Mouse (Mus musculus) cerebellum, postnatal 14 days (tissue): ENCODE results near the gene C1galt1c1.
A peak's percentile ranks its signal among the peaks of the same experiment; 100 is the strongest.

Experiments
- DNase-seq, 2 experiments: peaks; one replicate each; pipeline ENCODE4 v3.0.0; 2021; ENCODE audit warnings: mixed read lengths in 2 of 2

Gene C1galt1c1

DNA sequence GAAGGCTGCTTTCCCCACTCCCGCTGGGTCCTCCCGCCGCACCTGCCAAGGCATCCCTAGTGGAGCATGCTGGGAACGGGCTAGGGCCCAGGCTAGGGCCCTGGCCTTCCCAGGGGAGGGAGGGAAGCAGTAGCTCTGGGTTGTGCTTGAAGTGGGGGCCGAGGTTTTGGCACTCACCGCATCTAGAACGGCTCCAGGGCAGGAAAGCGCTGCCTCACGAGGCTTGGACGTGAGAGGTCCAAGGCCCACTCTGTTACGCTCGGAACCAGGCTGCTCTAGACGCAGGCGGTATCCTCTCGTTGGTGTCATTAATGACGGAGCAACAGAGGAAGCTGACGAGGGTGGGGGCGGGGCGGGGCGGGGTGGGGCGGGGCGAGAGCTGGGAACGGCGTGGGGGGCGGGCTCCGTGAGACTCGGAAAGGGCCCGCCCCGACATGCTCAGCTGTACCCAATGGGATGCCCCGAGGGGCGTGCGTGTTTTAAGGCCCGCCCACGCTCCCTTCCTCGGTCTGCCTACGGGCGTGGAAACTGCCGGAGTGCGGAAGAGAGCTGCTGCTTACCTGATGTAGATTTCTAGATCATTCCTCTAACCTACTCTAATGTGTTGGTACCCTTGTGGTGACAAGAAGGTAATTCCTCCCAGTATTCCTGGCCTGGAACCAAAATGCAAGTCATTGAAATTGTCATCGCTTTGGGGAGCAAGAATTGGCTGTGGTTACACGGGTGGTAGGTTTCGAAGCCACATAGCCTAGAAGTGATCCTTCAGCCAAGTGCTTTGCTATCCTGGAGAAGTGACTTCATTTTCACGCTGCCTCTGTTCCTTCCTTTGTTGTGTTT lies at the start of gene C1galt1c1:
Gene C1galt1c1, minus strand, starts transcription at position 287 of the 837 bp plus-strand sequence.
- DNase-seq = peak; percentile 90 to 93

DNA sequence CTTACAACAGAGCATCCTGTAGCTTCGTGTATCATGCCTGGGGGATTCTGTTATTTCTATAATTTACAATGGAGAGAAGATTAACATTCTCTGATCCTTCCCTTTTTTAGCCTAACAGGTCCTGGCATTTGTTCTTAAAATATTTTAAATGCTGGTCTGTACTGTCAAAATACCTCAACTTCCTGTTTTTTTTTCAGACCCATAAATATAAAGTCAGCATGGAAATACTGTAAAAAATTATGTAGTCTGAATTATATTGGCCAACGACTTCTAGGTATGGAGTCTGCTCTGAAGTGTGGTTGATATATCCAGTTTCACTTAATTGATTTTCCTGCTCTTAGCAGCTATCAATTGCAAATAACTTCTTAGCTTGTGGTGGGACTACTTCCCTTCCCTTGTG lies 47.1 kb upstream of the C1galt1c1 start:
- DNase-seq = no peak

DNA sequence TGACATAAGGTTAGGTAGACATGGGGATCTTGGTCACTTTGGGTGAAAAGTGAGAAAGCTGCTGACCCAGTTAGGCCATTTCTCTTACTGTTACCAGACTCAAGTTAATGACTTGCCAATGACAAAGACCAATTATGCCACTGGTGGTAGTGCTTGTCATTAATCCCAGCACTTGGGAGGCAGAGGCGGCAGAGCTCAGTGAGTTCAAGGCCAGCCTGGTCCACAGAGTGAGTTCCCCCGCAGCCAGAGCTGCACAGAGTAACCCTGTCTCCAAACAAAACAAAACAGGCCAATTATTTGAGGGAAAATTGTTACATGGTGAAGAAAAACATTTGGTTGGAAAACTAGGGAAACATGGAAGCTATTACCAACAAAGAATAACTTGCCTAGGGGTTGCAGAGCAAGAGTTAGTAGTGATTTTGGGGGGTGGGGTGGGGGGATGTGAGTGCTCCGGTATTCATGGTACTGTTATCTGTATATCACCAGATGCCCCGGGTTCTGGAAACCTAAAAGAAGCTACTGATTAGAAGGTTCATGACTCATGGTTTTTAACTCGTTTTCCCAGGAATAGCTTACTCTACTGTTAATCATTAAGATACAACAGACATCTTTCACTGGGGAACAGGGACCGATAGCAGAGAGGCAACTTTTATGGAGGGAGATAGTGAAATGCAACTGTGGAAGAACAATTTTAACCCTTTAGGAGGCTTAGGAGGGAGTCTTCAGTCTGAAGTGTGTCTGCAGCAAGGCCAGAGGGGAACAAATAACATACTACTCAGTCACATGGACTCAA lies 34.4 kb upstream of the C1galt1c1 start:
- no peak for DNase-seq

DNA sequence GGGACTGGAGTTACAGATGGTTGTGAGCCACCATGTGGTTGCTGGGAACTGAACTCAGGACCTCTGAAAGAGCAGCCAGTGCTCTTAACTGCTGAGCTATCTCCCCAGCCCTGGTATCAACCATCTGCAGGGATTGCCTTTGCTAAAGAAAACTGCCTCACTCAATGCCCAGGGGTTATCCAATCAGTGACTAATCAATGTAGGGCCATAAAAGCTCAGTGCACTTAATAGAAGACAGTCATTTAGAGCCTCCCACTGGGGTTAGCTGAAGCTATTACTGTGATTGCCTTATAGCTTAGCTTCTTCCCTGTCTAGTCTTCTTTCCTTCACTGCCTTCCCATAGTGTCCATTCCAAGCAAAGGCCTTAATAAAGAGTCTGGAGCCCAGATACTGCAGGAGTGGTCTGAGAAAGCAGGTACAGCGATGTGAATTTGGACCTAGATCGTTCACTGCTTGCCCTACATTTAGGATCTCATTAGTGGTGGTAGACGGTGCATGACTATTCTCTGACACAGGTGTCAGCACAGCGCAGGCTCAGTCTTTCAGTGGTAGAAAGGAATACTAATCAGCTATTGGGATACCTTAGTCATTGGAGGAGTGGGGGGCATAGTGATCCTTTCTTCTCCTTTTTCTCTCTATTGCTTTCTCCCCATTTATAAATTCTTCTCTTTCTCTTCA lies 21.5 kb upstream of the C1galt1c1 start:
- no peak for DNase-seq

DNA sequence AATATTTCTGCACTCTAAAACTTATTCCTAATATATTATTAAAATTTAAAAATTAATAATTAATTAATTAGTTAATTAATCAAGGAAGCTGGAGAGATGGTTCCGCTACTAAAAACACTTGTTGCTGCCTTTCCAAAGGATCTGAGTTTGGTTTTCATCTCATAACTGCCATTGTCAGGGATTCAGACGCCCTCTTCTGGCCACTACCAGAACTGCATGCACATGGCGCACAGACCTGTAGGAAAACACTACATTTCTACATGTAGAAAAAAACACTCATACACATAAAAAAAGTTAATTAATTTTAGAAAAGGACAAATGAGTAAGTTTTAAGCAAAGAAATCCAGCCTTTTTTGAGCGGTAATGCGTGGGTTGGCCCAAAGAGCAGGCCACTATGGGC lies 19.8 kb upstream of the C1galt1c1 start:
- DNase-seq = peak in 1 of 2 experiments; percentile 14

DNA sequence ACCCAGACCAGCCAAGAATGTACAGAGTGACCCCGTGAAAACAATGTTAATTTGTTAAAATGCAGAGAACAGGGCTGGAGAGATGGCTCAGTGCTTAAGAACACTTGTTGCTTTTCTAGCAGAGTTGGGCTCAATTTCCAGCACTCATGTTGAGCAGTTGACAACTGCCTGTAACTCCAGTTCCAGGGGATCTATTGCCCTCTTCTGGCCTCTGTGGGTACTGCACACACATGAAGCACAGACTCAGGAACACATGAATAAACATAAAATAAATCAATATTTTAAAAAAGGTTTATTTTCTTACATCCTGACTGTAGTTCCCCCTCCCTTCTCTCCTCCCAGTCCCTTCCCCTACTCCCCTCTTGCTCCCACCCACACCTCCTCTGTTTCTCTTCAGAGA lies 18.3 kb upstream of the C1galt1c1 start:
- peak in 1 of 2 experiments; percentile 10 for DNase-seq

DNA sequence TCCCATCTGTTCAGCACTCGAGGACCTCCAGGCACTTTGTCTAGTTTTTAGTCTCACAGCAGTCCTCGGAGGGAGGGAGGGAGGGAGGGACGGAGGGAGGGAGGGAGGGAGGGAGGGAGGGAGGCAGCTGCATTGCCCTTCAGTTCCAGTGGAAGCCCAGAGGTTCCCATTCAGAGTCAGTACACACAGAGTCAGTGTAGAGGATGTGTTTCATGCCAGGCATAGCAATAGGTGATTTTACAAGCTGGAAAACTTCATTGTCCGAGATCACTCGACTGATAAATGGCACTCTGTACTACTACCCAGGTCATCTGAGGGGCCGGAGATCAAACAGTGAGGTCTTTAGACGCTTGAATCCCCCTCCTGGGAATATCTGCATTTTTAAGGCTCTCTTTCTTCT lies 16.3 kb upstream of the C1galt1c1 start:
- DNase-seq = no peak

DNA sequence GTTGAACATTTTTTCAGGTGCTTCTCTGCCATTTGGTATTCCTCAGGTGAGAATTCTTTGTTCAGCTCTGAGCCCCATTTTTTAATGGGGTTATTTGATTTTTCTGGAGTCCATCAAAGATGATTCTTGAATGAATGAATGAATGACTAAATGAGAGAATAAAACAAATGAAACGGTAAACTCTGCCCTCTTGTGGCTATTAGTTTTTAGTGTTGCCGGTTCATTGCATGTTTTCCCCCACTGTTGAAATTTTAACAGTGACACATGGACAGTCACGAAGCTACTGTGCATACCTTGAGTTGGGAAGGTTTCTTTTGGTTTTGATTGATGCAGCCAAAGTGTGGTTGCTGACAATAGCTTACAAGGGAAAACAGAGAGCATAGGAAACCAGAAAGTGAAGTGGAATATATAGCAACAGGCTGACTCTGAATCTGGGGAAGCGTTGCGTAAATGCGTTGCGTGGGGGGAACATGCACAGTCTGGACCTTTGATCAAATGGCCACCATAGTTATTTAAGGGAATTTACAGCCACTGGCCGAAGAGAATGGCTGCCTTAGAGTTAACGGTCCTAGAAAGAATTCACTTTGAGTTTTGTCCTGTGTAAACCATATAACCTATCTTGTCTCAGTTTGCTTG lies 15.6 kb upstream of the C1galt1c1 start:
- no peak for DNase-seq

DNA sequence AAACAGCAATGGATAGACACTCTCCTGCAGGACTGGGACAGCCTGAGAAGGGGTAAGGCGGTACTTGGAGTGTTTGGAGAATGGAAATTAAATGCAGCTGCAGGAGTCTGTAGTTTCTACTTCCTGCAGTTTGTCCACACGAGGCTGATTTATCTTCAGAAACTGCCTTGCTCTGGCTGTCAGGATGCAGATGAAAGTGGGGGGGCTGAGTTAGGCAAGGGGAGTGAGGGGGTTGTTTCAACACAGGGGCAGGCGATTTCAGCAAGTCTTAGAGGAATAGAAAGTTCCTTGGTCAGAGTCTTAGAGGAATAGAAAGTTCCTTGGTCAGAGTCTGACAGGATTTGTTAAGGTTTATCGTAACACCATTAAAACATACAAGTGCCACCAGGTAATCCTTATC lies 7.3 kb upstream of the C1galt1c1 start:
- DNase-seq = no peak

DNA sequence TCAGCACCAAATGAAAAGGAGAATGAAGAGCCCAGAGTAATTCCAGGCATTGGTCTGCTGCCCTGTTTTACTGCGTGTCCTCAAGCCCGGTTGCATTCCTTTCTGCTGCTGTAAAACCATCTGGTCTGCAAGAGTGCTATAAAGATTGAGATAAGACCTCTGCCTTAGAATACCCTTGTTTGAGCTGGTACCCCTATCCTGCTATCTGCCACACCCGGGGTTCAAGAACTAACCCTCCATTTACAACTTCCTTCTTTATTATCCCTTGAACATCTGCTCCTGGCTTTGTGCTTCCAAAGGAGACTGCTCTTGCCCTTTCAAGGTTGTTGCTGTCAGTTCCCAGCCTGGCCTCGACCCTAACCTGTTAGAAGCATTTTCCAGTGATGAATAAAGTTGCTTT lies 6.5 kb upstream of the C1galt1c1 start:
- no peak for DNase-seq

DNA sequence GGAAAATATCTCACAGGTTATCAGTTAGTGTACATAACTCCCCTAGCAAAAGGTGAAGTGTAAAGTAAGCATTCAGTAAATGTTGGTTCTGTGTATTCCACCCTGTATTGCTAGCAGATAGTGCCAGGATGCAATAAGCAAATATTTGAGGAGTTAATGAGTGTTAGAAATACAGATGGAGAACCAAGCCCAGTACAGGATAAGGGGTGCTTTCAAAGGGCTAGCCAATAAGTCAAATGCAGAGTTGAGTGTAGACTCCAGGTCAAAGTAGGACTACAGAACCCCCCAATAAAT lies 698 bp upstream of the C1galt1c1 start:
- no peak for DNase-seq

DNA sequence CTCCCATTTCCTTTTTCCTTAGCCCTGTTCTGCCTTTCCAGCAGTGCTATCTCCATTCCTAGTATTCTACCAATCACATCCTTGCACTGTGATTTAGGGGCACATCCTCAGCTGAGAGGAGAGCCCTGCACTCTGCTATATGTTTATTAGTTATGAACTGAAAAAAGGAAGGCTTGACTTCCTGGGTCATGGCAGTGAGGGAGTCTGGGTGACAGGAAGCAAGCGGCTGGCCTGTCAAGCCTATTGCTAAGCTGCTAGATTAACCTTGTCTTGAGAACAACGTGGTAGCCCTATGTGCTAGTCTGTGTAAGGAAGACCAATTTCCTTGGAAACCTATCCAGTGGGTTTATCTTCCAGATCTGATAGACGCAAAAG lies 33.9 kb downstream of the C1galt1c1 start:
- peak; percentile 31 to 40 for DNase-seq

DNA sequence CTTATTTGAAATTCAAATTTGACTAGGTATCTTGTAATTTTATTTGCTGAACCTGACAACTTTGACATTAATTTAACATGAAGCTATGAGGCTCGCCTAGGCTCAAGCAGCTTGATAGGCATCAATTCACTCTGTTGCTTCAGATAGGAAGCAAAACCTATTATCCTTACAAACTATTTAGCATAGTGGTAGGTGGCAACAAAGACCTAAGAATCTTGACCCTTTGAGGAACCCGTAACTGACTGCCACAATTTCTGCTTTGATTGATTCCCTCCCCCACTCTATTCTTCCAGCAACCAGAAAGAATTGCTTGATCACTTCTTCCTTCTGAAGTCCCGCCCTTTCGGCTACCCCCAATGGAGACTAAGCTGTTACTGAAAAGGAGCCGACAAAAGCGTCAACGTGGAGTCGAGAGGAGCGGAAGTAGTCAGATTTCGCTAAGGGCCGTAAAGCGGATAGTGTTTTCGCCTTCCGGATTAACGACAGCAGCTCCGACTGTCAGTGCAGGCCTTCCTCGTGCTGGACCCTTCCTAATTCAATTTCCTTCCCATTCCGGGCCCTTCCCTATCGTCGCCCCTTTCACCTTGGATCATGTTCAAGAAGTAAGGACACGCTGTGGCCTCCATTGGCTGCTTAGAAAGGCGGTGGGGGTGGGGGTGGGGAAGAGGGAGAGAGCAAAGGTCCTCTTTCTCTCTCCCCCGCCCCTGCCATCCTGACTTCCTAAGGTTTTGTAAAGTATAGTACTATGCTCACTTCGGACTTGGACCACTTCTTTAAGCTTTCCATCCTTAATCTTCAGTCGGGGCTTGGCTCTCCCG lies 34.5 kb downstream of the C1galt1c1 start, which contains the start of gene Mcts1:
Gene Mcts1, plus strand, starts transcription at position 402 of the 818 bp plus-strand sequence.
- peak; percentile 77 to 80 for DNase-seq

DNA sequence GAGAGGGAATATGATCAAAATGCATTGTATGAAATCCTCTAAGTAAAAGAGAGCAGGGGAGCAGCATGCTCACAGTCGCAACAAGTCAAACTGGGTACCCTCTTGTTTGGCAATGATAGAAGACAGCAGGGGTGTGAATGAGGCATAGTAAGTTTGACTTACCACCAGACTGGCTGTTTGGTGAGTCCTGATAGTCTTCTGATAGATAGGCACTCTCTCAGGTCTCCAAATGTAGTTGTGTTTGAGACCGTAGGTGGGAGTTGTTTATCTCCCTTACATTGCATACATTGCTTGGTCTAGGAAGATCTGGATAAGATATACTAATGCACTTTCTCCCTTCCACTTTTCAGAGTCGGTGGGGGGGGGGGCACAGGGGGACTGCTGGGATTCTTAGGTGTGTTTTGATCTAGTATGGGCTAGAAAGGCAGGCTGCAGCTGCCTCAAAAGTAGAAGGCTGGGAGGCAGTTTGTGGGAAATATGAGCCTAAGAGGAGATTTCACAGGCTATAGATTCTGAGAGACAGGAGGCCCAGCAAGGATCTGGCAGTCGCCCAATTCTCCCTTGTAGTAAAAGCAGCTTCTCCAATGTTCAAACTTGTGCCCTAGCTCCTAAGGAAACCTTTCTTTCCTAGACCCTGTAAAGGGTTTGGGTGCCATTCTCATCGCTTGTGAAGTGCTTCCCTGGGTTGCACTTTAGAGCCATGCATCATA lies 41.6 kb downstream of the C1galt1c1 start:
- DNase-seq = peak in 1 of 2 experiments; percentile 6

DNA sequence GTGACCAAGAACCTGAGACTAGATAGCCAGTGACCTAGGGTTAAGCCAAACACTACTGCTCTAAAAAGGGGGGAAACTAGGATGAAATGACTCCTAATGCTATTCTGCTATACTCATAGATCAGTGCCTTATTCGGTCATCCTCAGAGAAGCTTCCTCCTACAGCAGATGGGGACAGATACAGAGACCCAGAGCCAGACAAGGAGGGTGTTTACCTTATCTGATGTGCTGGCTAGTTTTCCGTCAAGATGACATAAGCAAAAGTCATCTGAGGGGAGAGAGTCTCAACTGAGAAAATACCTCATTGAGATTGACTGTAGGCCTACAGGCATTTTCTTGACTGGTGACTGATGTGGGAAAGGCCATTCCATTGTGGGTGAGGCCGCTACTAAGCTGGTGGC lies 43.1 kb downstream of the C1galt1c1 start:
- DNase-seq = no peak

DNA sequence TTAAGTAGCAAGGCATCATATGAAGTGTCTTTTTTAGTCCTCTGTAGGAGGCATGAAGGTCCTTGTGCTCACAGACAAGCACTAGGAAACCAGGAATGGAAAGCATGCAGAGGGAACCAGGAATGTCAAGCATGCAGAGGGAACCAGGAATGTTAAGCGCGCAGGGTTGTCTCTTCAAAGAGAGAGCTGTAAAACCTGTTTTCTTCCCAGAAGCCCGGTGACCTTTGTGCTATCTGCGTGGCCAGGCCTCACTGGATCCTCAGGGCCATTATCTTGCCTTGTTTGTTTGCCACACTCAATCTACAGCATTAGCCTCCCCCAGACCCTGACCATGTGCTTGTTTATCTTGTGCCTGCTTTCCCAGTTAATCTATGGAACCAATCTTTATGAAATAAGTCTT lies 45.1 kb downstream of the C1galt1c1 start:
- DNase-seq = no peak

DNA sequence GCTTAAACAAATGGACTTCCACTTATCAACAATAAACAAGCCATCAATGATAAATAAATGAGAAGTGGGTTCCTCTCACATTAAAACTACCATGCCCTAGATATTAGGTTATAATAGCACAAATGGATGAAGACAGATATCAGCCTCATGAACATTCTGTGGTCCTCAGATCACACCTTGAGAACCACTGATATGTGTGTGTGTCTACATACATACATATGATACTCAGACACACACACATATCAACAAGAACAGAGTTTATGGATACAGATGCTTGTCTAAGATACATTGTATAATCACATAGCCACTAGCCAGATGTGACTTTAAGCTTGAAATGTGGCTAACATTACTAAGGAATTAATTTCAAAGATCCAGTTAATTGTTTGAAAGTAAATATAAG lies 51.6 kb downstream of the C1galt1c1 start:
- no peak for DNase-seq

DNA sequence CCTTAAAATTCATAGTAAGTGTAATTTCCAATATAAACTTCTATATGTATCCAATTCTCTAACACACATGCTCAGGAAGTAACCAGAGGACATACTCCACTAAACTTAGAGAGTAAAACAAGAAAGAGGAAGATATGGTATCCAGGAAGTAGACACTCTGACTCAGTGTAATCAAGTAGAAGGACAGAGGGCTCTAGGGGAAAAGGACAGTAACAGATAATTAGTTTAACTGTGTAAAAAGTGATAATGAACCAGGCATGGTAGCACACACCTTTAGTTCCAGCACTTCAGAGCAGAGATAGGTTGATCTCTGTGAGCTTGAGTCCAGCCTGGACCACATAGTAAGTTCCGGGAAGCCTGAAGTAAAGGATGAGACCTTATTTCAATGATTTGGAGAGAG lies 53.7 kb downstream of the C1galt1c1 start:
- DNase-seq = no peak
